Comparison of ENCODE assay signal across 26 mouse cellular contexts in the genomic region with DNA sequence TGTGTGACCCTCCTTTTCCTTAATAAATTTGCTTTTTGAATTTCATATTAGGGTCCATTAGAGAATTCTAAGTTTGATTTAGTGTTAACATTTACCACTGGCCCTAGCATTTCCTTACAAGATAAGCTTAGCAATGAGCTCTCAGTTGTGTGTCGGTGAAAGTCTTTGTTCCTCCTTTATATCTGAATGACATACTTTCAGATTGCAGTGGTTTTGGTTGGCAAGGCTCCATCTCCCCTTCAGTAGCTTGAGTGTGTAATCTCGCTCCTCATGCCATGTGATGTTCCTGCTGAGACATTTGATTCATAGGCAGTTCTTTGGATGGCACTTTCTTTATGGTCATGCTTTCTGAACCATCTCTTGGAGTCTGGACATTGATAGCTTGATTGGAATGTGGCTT. TPM values are rescaled to one million over a fixed set of nuclear protein-coding genes. Genes with fewer than 3 reads are reported as not detected.
DNase-seq lines count a peak whose midpoint lies in the region; ATAC-seq and TF ChIP-seq lines count a peak whose summit lies in the region.
"Had no signal": no experiment of that assay in that cellular context is flagged by ENCODE, and none has a peak within 500 bp of the region (broad histone marks: within the 10 kb centered on the region; RNA-seq: fewer than 3 reads in every experiment).

No protein-coding gene starts in this region.

- no peak overlapping the region for H3K27ac ChIP-seq in MEL (ENCODE audit: control insufficient read depth, low read depth, low read length)
- H3K27ac ChIP-seq: embryonic facial prominence, embryonic 10.5 days; forebrain, embryonic 15.5 days; heart, adult 2 months; hindbrain, embryonic 15.5 days had no signal

- TF ChIP-seq POLR2A in MEL (IDR thresholded peaks at IDR 0.05; ENCODE audit: control insufficient read depth in 1 of 2, insufficient read depth in 1 of 2, low read depth in 1 of 2, low read length in 2 of 2, poor library complexity in 1 of 2): no peak

- no peaks in the 10 kb centered on the region for H3K79me2 ChIP-seq in MEL (ENCODE audit: control insufficient read depth, insufficient read depth, low read length, poor library complexity)

- H3K9ac ChIP-seq in MEL (ENCODE audit: control insufficient read depth, low read depth, low read length, poor library complexity, severe bottlenecking): no peak overlapping the region
- H3K9ac ChIP-seq: forebrain, embryonic 15.5 days; heart, embryonic 12.5 days; hindbrain, embryonic 15.5 days had no signal

- peak; percentile 98 for ATAC-seq in common myeloid progenitor, adult 5-6 weeks (replicated peaks; ENCODE audit: low read depth, poor library complexity, severe bottlenecking)
- ATAC-seq in megakaryocyte-erythroid progenitor cell, adult 5-6 weeks (replicated peaks; ENCODE audit: low FRiP score, low TSS enrichment, poor library complexity, severe bottlenecking): 0 out of 2 replicates have a peak, but pooled peaks have one; percentile 26
- ATAC-seq: activated CD4-positive, CD25-positive, alpha-beta regulatory T cell, adult 4 months; CD4-positive, CD25-positive, alpha-beta regulatory T cell, adult 4 months; forebrain, embryonic 15.5 days; intestine, embryonic 16.5 days; Patski had no signal

- TF ChIP-seq CTCF in MEL (IDR thresholded peaks at IDR 0.05 in 2 of 3, conservative IDR thresholded peaks at IDR 0.05 in 1 of 3; ENCODE audit: control insufficient read depth in 1 of 3, insufficient read depth in 1 of 3, low read depth in 2 of 3, low read length in 3 of 3, poor library complexity in 1 of 3, severe bottlenecking in 1 of 3): no peak

- peak; percentile 58 for DNase-seq in MEL (ENCODE audit: low read depth, low spot score)
- peak; percentile 7 for DNase-seq in lung, postnatal 14 days
- DNase-seq in left cerebral cortex, adult 8-10 months (ENCODE audit: low spot score in 2 of 2): no peak
- DNase-seq in cerebellum, adult 8-10 months: no peak
- no peak for DNase-seq in cerebellum, adult 9-10 months
- DNase-seq: adrenal gland, postnatal 14 days; B cell, adult 2 months; cerebellum, adult 11-12 months; cerebellum, postnatal 10 days; heart, adult 2 months had no signal

- TF ChIP-seq EP300 in MEL (IDR thresholded peaks at IDR 0.05; ENCODE audit: low read depth in 1 of 2, low read length in 2 of 2): no peak

- no peaks in the 10 kb centered on the region for H3K27me3 ChIP-seq in MEL (ENCODE audit: control insufficient read depth in 1 of 2, insufficient read depth in 2 of 2, low read length in 2 of 2)
- H3K27me3 ChIP-seq: forebrain, embryonic 15.5 days; heart, embryonic 12.5 days; hindbrain, embryonic 15.5 days; Patski had no signal

- no peak overlapping the region for H3K4me3 ChIP-seq in MEL (ENCODE audit: control insufficient read depth in 1 of 2, insufficient read depth in 1 of 2, low read depth in 2 of 2, low read length in 2 of 2)
- H3K4me3 ChIP-seq: embryonic facial prominence, embryonic 10.5 days; forebrain, embryonic 15.5 days; heart, adult 2 months; heart, embryonic 12.5 days; hindbrain, embryonic 15.5 days had no signal

- H3K36me3 ChIP-seq in MEL (ENCODE audit: control insufficient read depth in 1 of 2, insufficient read depth in 2 of 2, low read length in 2 of 2): no peaks in the 10 kb centered on the region
- H3K36me3 ChIP-seq: embryonic facial prominence, embryonic 10.5 days; forebrain, embryonic 15.5 days; G1E; heart, embryonic 12.5 days; hindbrain, embryonic 15.5 days had no signal

- H3K4me1 ChIP-seq in MEL (ENCODE audit: control insufficient read depth in 1 of 2, insufficient read depth in 2 of 2, low read length in 2 of 2): no peaks in the 10 kb centered on the region
- H3K4me1 ChIP-seq: embryonic facial prominence, embryonic 10.5 days; forebrain, embryonic 15.5 days; hindbrain, embryonic 15.5 days had no signal

- H3K9me3 ChIP-seq in MEL (replicated peaks; ENCODE audit: insufficient read depth, low read length): no peaks in the 10 kb centered on the region
- H3K9me3 ChIP-seq: embryonic facial prominence, embryonic 10.5 days; forebrain, embryonic 15.5 days; G1E; heart, embryonic 12.5 days; hindbrain, embryonic 15.5 days had no signal

- no peak for TF ChIP-seq RAD21 in MEL (IDR thresholded peaks at IDR 0.05; ENCODE audit: low read depth, low read length)

TF ChIP-seq in MEL, 35 proteins besides CTCF, POLR2A, EP300 and RAD21:
- no peak for TF ChIP-seq ZKSCAN1 (IDR thresholded peaks at IDR 0.05; ENCODE audit: low read depth, low read length)
- peak; percentile 31; the same call in 1 of the 2 replicates for TF ChIP-seq RCOR1 (IDR thresholded peaks at IDR 0.05; ENCODE audit: low read depth, low read length)

RNA-seq across cellular contexts. Expression of a gene that starts 7.4 kb away (rescaled TPM):
- not detected in 2 replicates for total RNA-seq in MEL (2012; rRNA removed)
- not detected for polyA plus RNA-seq in MEL (2012; ENCODE audit: insufficient read depth in 1 of 2, insufficient read length in 2 of 2, low read depth in 1 of 2, low replicate concordance in 2 of 2, missing spikeins in 1 of 2)
- not detected in 2 replicates for total RNA-seq in common myeloid progenitor, adult 5-6 weeks (2017)
- not detected in 2 replicates for total RNA-seq in megakaryocyte-erythroid progenitor cell, adult 5-6 weeks (2014; fragmentation: Nextera tagmentation)
- total RNA-seq in megakaryocyte-erythroid progenitor cell, adult 5-6 weeks (2017): not detected in 2 replicates
- not detected for total RNA-seq in left cerebral cortex, adult 8-10 months (2022)
- total RNA-seq: adrenal gland, adult 18-20 months; adrenal gland, postnatal 14 days; G1E; gastrocnemius, adult 8-10 months; gastrocnemius, postnatal 4 days; heart, adult 2 months; heart, postnatal 25 days had no signal
- polyA plus RNA-seq: CD4-positive, CD25-positive, alpha-beta regulatory T cell, adult 4 months; forebrain, embryonic 15.5 days; G1E; heart, adult 2 months; heart, embryonic 12.5 days; heart, embryonic 16.5 days; intestine, embryonic 16.5 days; Patski had no signal

Comparison
In these comparisons a context has a peak if more than half of its experiments do, and no peak if none do; other contexts are left out.
1. DNase-seq: peak in MEL (single experiment) and lung, postnatal 14 days (single experiment); none in left cerebral cortex, adult 8-10 months (0 of 2), cerebellum, adult 8-10 months (single experiment) and cerebellum, adult 9-10 months (single experiment).